Mouse (Mus musculus) brain, embryonic 14.5 days (tissue): ENCODE measurements around the gene Snd1. TPM values are rescaled to one million over a fixed set of nuclear protein-coding genes. Genes with fewer than 3 reads are reported as not detected.
A peak's percentile ranks its signal among the peaks of the same experiment; 100 is the strongest.

Source experiments
- DNase-seq: peaks from one replicate; pipeline ENCODE4 v3.0.0-alpha.2; 2011; ENCODE audit warnings: low read depth
- CTCF ChIP-seq: fragments of 200-500 bp; IDR thresholded peaks from 2 replicates; pipeline ENCODE4 v1.5.1; 2012; ENCODE audit warnings: inconsistent platforms, mild to moderate bottlenecking, moderate library complexity, borderline replicate concordance; ENCODE audit not compliant: insufficient read depth, insufficient read length; ENCODE audit errors: extremely low read depth
- POLR2A ChIP-seq: fragments of 200-500 bp; IDR thresholded peaks from 2 replicates; pipeline ENCODE4 v1.6.1; 2012; ENCODE audit warnings: mild to moderate bottlenecking, inconsistent platforms, borderline replicate concordance; ENCODE audit not compliant: poor library complexity, insufficient read depth, insufficient read length, severe bottlenecking; ENCODE audit errors: extremely low read depth
- polyA plus RNA-seq: library from polyadenylated mRNA; depleted of rRNA; stranded (reverse); fragments of >200 nt; gene quantifications from 2 replicates; pipeline ENCODE4 v1.2.3, GENCODE M21; 2012

Snd1 gene
- polyA plus RNA-seq, 1 experiment, result 73.1 TPM

GRCm38 (mm10) chr6:28736665-28737064, 261.7 kb downstream of the Snd1 start:
- DNase-seq, result no peak
- TF ChIP-seq POLR2A (no peak), CTCF (no peak)

- no peak for TF ChIP-seq POLR2A
- no peak for TF ChIP-seq CTCF
- no peak for DNase-seq
Measured at GRCm38 (mm10) chr6:28737601-28738000, 262.7 kb downstream of the Snd1 start.

- no peak for TF ChIP-seq CTCF
- no peak for TF ChIP-seq POLR2A
- peak; percentile 71 for DNase-seq
Measured at GRCm38 (mm10) chr6:28743586-28743985, 268.6 kb downstream of the Snd1 start.

- DNase-seq, result peak; percentile 56
- no peak for TF ChIP-seq POLR2A
Measured at GRCm38 (mm10) chr6:28745864-28746263, 270.9 kb downstream of the Snd1 start.

- no peak for DNase-seq
- TF ChIP-seq CTCF (no peak), POLR2A (no peak)
Measured at GRCm38 (mm10) chr6:28747025-28747424, 272.1 kb downstream of the Snd1 start.

GRCm38 (mm10) chr6:28747931-28748670, 273.2 kb downstream of the Snd1 start:
- no peak for TF ChIP-seq POLR2A
- no peak for TF ChIP-seq CTCF
- DNase-seq, result no peak

GRCm38 (mm10) chr6:28749224-28749623, 274.3 kb downstream of the Snd1 start:
- no peak for DNase-seq
- TF ChIP-seq CTCF, result no peak
- TF ChIP-seq POLR2A, result no peak

GRCm38 (mm10) chr6:28751186-28751585, 276.2 kb downstream of the Snd1 start:
- TF ChIP-seq CTCF, result no peak
- no peak for TF ChIP-seq POLR2A

GRCm38 (mm10) chr6:28753217-28753616, 278.3 kb downstream of the Snd1 start:
- peak; percentile 57 for DNase-seq
- TF ChIP-seq CTCF (no peak), POLR2A (no peak)

More at GRCm38 (mm10) chr6:28751186-28751585, 276.2 kb downstream of the Snd1 start:
- no peak for DNase-seq

- no peak for TF ChIP-seq POLR2A
- TF ChIP-seq CTCF, result no peak
- peak; percentile 75 for DNase-seq
Measured at GRCm38 (mm10) chr6:28753681-28754080, 278.7 kb downstream of the Snd1 start.

- TF ChIP-seq POLR2A (no peak), CTCF (no peak)
- no peak for DNase-seq
Measured at GRCm38 (mm10) chr6:28754127-28754898, 279.4 kb downstream of the Snd1 start.
